Mouse (Mus musculus) spleen, postnatal 36 days (tissue): ENCODE results near the gene Fbxw22.
"Not testable (repeated sequence)": the region's sequence is repeated elsewhere in the genome, so short reads cannot be mapped to it uniquely, and the experiment has no call there.

Experiments used
- DNase-seq, 2 experiments: peaks; one replicate each; pipeline ENCODE4 v3.0.0; 2022; ENCODE audit warnings: low spot score in 2 of 2, mixed read lengths in 1 of 2

Fbxw22 gene

DNA sequence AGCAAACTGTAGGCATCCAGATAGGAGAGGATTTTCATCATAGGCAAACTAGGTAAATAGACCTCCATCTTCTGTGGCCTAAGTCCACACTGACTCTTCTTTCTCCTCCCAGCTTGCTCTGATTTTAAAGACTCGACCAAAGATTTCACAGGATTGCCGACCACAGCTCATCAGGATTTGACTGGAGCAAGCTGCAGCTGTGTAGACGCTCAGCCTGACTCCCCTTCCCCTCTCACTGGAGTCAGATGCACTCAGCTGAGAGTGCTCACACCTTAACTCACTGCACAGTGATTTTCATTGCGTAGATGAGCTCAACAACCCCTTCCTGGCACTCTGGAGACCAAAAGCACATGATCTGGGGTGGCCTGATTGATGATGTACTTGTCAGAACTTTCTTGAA lies at the start of gene Fbxw22:
TSS of gene Fbxw22 (minus strand) at position 101 of the 400 bp plus-strand sequence.
- not testable (repeated sequence) for DNase-seq

DNA sequence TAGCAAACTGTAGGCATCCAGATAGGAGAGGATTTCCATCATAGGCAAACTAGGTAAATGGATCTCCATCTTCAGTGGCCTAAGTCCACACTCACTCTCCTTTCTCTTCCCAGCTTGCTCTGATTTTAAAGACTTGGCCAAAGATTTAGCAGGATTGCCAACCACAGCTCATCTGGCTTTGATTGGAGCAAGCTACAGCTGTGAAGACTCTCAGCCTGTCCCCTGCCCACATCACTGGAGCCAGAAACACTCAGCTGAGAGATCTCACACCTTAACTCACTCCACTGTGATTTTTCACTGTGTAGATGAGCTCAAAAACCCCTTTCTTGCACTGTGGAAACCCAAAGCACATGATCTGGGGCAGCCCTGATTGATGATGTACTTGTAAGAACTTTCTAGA lies 44.9 kb upstream of the Fbxw22 start, which contains the start of gene Fbxw16:
TSS of gene Fbxw16 (minus strand) at position 101 of the 400 bp plus-strand sequence.
- no peak for DNase-seq

DNA sequence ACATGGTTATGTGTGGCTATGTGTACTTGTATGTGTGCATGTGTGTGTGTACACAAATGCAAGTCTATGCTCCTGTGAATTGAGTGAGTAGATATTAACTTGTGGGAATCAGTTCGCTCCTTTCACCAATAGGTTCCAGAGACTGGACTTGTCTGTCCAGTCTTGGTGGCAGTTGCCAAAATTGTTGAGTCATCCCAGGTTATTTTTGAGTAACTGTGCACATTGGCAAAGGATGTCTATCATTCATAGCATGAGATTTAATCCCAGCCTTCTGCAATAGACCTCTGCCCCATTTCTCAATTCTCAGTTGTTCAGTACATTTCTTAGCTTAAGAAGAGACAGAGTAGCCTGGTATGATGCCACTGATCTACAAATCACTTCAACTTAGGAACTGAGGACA lies 28.9 kb upstream of the Fbxw22 start:
- DNase-seq: no peak

DNA sequence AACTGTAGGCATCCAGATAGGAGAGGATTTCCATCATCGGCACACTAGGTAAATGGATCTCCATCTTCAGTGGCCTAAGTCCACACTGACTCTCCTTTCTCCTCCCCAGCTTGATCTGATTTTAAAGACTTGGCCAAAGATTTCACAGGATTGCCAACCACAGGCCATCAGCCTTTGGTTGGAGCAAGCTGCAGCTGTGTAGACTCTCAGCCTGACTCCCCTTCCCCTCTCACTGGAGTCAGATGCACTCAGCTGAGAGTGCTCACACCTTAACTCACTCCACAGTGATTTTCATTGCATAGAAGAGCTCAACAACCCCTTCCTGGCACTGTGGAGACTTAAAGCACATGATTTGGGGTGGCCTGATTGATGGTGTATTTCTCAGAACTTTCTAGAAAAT lies 64.5 kb downstream of the Fbxw22 start, which contains the start of gene Fbxw28:
TSS of gene Fbxw28 (minus strand) at position 101 of the 400 bp plus-strand sequence.
- DNase-seq: not testable (repeated sequence)
